In genomic region chr7:130215348-130216252, GRCm38 (mm10) we compare ENCODE assay signal across 7 mouse cellular contexts.
A peak's percentile ranks its signal among the peaks of the same experiment; 100 is the strongest.
DNase-seq lines count a peak whose midpoint lies in the region; ATAC-seq and TF ChIP-seq lines count a peak whose summit lies in the region.

No protein-coding gene starts in this region.

- intact Hi-C loops in heart, postnatal 14 days (cut with DNase I), result no loop called here
- intact Hi-C loops in left cerebral cortex, postnatal 14 days (cut with DNase I), result no loop called here

- H3K27ac ChIP-seq in forebrain, embryonic 13.5 days, result peak overlapping the region; percentile 81
- peak overlapping the region; percentile 77 for H3K27ac ChIP-seq in olfactory bulb, adult 2 months (ENCODE audit: insufficient read depth, low read depth, low read length)

- WGBS in forebrain, embryonic 13.5 days, result 8% methylated on average over 21 of the region's 21 CpGs
- 25% methylated on average over 21 of the region's 21 CpGs for WGBS in olfactory bulb, adult 2 months

- no peaks in the 10 kb centered on the region for H3K36me3 ChIP-seq in forebrain, embryonic 13.5 days (ENCODE audit: poor library complexity, severe bottlenecking)

- H3K9ac ChIP-seq in forebrain, embryonic 13.5 days, result peak overlapping the region; percentile 22; the same call in 1 of the 2 replicates

- no peak for TF ChIP-seq CTCF in olfactory bulb, adult 2 months (IDR thresholded peaks at IDR 0.05; ENCODE audit: insufficient read depth, low read depth, low read length)

- H3K9me3 ChIP-seq in forebrain, embryonic 13.5 days (replicated peaks), result no peaks in the 10 kb centered on the region

- no peaks in the 10 kb centered on the region for H3K27me3 ChIP-seq in forebrain, embryonic 13.5 days

- no peak overlapping the region for H3K4me3 ChIP-seq in forebrain, embryonic 13.5 days
- H3K4me3 ChIP-seq in olfactory bulb, adult 2 months (ENCODE audit: insufficient read depth, low read depth, low read length), result no peak overlapping the region

- no peak for TF ChIP-seq POLR2A in olfactory bulb, adult 2 months (IDR thresholded peaks at IDR 0.05; ENCODE audit: insufficient read depth, low read depth, low read length)

- H3K4me1 ChIP-seq in forebrain, embryonic 13.5 days, result peaks cover 70% of the 10 kb centered on the region
- H3K4me1 ChIP-seq in olfactory bulb, adult 2 months (ENCODE audit: control insufficient read depth, insufficient read depth, low read length), result peaks cover 27% of the 10 kb centered on the region

- H3K4me2 ChIP-seq in forebrain, embryonic 13.5 days, result peak overlapping the region; percentile 38

- peak; percentile 95 for ATAC-seq in forebrain, embryonic 13.5 days

- DNase-seq in R1 (ENCODE audit: low read depth, low spot score), result peak; percentile 50
- peak; percentile 89 for DNase-seq in brain, adult 2 months (ENCODE audit: low read depth, low spot score)
- DNase-seq in heart, postnatal 14 days, result peak; percentile 64 to 70
- DNase-seq in left cerebral cortex, postnatal 14 days (ENCODE audit: low spot score in 2 of 2), result peak; percentile 51 to 65
- no peak for DNase-seq in thymus, postnatal 25 days
